22 mouse cellular contexts compared by ENCODE assay signal in the genomic region with DNA sequence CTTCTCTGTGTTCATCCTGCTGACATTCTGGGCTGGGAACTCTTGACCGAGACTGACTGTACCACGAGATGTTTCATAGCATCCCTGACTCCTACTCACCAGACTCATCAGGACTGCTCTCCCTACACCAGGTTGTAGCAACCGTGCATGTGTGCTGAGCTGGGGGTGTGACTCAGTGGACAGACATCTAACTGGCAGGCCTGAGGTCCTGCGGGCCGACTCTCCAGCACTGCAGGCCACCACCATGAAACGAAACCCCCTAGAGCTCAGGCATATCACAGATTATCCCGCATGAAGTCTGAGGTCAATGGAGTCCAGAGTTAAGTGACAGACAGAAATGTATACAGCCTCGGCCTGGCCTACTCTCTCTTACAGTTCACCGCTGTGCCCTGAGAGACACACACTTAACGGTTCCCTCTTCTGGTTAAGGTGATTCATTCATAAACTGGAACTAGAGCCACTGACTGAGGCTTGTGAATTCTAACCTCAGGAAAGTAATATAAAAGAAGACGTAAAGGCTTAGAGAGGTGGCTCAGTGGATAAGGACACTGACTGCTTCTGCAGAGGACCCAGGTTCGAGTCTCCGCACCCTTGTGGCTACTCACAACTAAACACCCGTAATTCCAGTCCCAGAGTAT. TPM values are rescaled to one million over a fixed set of nuclear protein-coding genes. Genes with fewer than 3 reads are reported as not detected.
DNase-seq lines count a peak whose midpoint lies in the region; ATAC-seq and TF ChIP-seq lines count a peak whose summit lies in the region.
"Had no signal": no experiment of that assay in that cellular context is flagged by ENCODE, and none has a peak within 500 bp of the region (broad histone marks: within the 10 kb centered on the region; RNA-seq: fewer than 3 reads in every experiment).

No protein-coding gene starts in this region.

- H3K4me3 ChIP-seq in heart, adult 2 months = no peak overlapping the region
- H3K4me3 ChIP-seq in lung, embryonic 16.5 days (ENCODE audit: low read length) = no peak overlapping the region
- no peak overlapping the region for H3K4me3 ChIP-seq in MEL (ENCODE audit: control insufficient read depth in 1 of 2, insufficient read depth in 1 of 2, low read depth in 2 of 2, low read length in 2 of 2)
- no peak overlapping the region for H3K4me3 ChIP-seq in small intestine, adult 2 months (ENCODE audit: low read depth, low read length)
- H3K4me3 ChIP-seq: embryonic facial prominence, embryonic 12.5 days; heart, embryonic 10.5 days; left cerebral cortex, adult 2 months; limb, embryonic 12.5 days; midbrain, embryonic 10.5 days; neural tube, embryonic 13.5 days had no signal

- no peak for TF ChIP-seq EP300 in heart, adult 2 months (IDR thresholded peaks at IDR 0.05; ENCODE audit: insufficient read depth, low read depth, low read length)
- TF ChIP-seq EP300 in MEL (IDR thresholded peaks at IDR 0.05; ENCODE audit: low read depth in 1 of 2, low read length in 2 of 2) = no peak

- peak overlapping the region; percentile 73 for H3K27ac ChIP-seq in heart, adult 2 months
- H3K27ac ChIP-seq in lung, embryonic 16.5 days (ENCODE audit: low read length) = peak overlapping the region; percentile 71
- no peak overlapping the region for H3K27ac ChIP-seq in MEL (ENCODE audit: control insufficient read depth, low read depth, low read length)
- H3K27ac ChIP-seq in small intestine, adult 2 months (ENCODE audit: insufficient read depth, low read depth, low read length) = peak overlapping the region; percentile 1; the same call in 1 of the 2 replicates
- H3K27ac ChIP-seq: embryonic facial prominence, embryonic 12.5 days; left cerebral cortex, adult 2 months; limb, embryonic 12.5 days; liver, embryonic 14.5 days; midbrain, embryonic 10.5 days; neural tube, embryonic 13.5 days had no signal

- intact Hi-C loops in heart, adult 2 months (cut with DNase I) = no loop called here

- no peaks in the 10 kb centered on the region for H3K9me3 ChIP-seq in lung, embryonic 16.5 days (ENCODE audit: control insufficient read depth, low read length)
- H3K9me3 ChIP-seq in MEL (replicated peaks; ENCODE audit: insufficient read depth, low read length) = no peaks in the 10 kb centered on the region
- H3K9me3 ChIP-seq: embryonic facial prominence, embryonic 12.5 days; heart, embryonic 10.5 days; limb, embryonic 12.5 days; midbrain, embryonic 10.5 days; neural tube, embryonic 13.5 days had no signal

- peaks cover 35% of the 10 kb centered on the region for H3K4me1 ChIP-seq in heart, adult 2 months (ENCODE audit: control insufficient read depth, insufficient read depth, low read length)
- H3K4me1 ChIP-seq in lung, embryonic 16.5 days (replicated peaks; ENCODE audit: control insufficient read depth, insufficient read depth, low read length) = peaks cover 26% of the 10 kb centered on the region
- peaks cover 2 to 15% of the 10 kb centered on the region in 2 experiments; a peak in 3 of 4 replicates for H3K4me1 ChIP-seq in MEL (ENCODE audit: control insufficient read depth in 1 of 2, insufficient read depth in 2 of 2, low read length in 2 of 2)
- peaks cover 18% of the 10 kb centered on the region for H3K4me1 ChIP-seq in small intestine, adult 2 months (ENCODE audit: control insufficient read depth, insufficient read depth, insufficient read length, low read length)

- peaks cover 49% of the 10 kb centered on the region for H3K36me3 ChIP-seq in heart, adult 2 months (ENCODE audit: control insufficient read depth, insufficient read depth, low read length)
- no peaks in the 10 kb centered on the region for H3K36me3 ChIP-seq in lung, embryonic 16.5 days (ENCODE audit: control insufficient read depth, insufficient read depth, low read length)
- H3K36me3 ChIP-seq in MEL (ENCODE audit: control insufficient read depth in 1 of 2, insufficient read depth in 2 of 2, low read length in 2 of 2) = peaks cover 0 to 13% of the 10 kb centered on the region in 2 experiments; a peak in 2 of 4 replicates
- H3K36me3 ChIP-seq in small intestine, adult 2 months (ENCODE audit: control insufficient read depth, insufficient read depth, low read length) = no peaks in the 10 kb centered on the region
- H3K36me3 ChIP-seq: embryonic facial prominence, embryonic 12.5 days; heart, embryonic 10.5 days; limb, embryonic 12.5 days; midbrain, embryonic 10.5 days; neural tube, embryonic 13.5 days had no signal

- TF ChIP-seq CTCF in heart, adult 2 months (IDR thresholded peaks at IDR 0.05) = no peak
- TF ChIP-seq CTCF in MEL (IDR thresholded peaks at IDR 0.05 in 2 of 3, conservative IDR thresholded peaks at IDR 0.05 in 1 of 3; ENCODE audit: control insufficient read depth in 1 of 3, insufficient read depth in 1 of 3, low read depth in 2 of 3, low read length in 3 of 3, poor library complexity in 1 of 3, severe bottlenecking in 1 of 3) = no peak
- no peak for TF ChIP-seq CTCF in small intestine, adult 2 months (IDR thresholded peaks at IDR 0.05; ENCODE audit: extremely low read depth, insufficient read length, insufficient replicate concordance, low read depth, low read length)

- no peaks in the 10 kb centered on the region for H3K79me2 ChIP-seq in heart, adult 2 months (replicated peaks; ENCODE audit: control insufficient read depth, insufficient read depth, low read length)
- no peaks in the 10 kb centered on the region for H3K79me2 ChIP-seq in MEL (ENCODE audit: control insufficient read depth, insufficient read depth, low read length, poor library complexity)

- no peak for TF ChIP-seq POLR2A in heart, adult 2 months (IDR thresholded peaks at IDR 0.05; ENCODE audit: insufficient read depth, low read depth, low read length)
- TF ChIP-seq POLR2A in MEL (IDR thresholded peaks at IDR 0.05; ENCODE audit: control insufficient read depth in 1 of 2, insufficient read depth in 1 of 2, low read depth in 1 of 2, low read length in 2 of 2, poor library complexity in 1 of 2) = no peak
- no peak for TF ChIP-seq POLR2A in small intestine, adult 2 months (IDR thresholded peaks at IDR 0.05; ENCODE audit: low read depth, low read length)

- peak overlapping the region; percentile 0; the same call in 1 of the 2 replicates for H3K9ac ChIP-seq in heart, adult 2 months (ENCODE audit: low read depth, low read length)
- no peak overlapping the region for H3K9ac ChIP-seq in lung, embryonic 16.5 days (ENCODE audit: low read length)
- H3K9ac ChIP-seq in MEL (ENCODE audit: control insufficient read depth, low read depth, low read length, poor library complexity, severe bottlenecking) = no peak overlapping the region
- H3K9ac ChIP-seq: embryonic facial prominence, embryonic 12.5 days; forebrain, postnatal 0 days; limb, embryonic 12.5 days; liver, embryonic 14.5 days; neural tube, embryonic 13.5 days had no signal

- 83% methylated on average over 14 of the region's 14 CpGs for WGBS in heart, adult 2 months
- 75% methylated on average over 14 of the region's 14 CpGs for WGBS in lung, embryonic 16.5 days
- WGBS in small intestine, adult 2 months = 84% methylated on average over 14 of the region's 14 CpGs

- no peak for ATAC-seq in lung, embryonic 16.5 days (ENCODE audit: low read depth)
- ATAC-seq: forebrain, postnatal 0 days had no signal

- no peak overlapping the region for H3K4me2 ChIP-seq in lung, embryonic 16.5 days (ENCODE audit: low read depth, low read length)
- H3K4me2 ChIP-seq: embryonic facial prominence, embryonic 12.5 days; limb, embryonic 12.5 days; neural tube, embryonic 13.5 days had no signal

- no peak for DNase-seq in heart, adult 2 months
- no peak for DNase-seq in heart, adult 8-10 months (ENCODE audit: low spot score)
- DNase-seq in lung, postnatal 25 days (ENCODE audit: low spot score) = no peak
- DNase-seq in MEL (ENCODE audit: low read depth, low spot score) (no peak), adipocyte (ENCODE audit: low spot score) (no peak)
- DNase-seq in layer of hippocampus, postnatal 25 days (ENCODE audit: extremely low spot score in 1 of 2, low spot score in 1 of 2) = no peak
- DNase-seq: adrenal gland, postnatal 14 days; cerebellum, adult 8-10 months; forebrain, postnatal 0 days; gastrocnemius, postnatal 14 days; heart, postnatal 14 days; lung, postnatal 14 days; right cerebral cortex, postnatal 25 days had no signal

- no peak for TF ChIP-seq RAD21 in MEL (IDR thresholded peaks at IDR 0.05; ENCODE audit: low read depth, low read length)

- H3K27me3 ChIP-seq in heart, adult 2 months (ENCODE audit: control insufficient read depth, insufficient read depth, low read length) = no peaks in the 10 kb centered on the region
- H3K27me3 ChIP-seq in lung, embryonic 16.5 days (ENCODE audit: control insufficient read depth, insufficient read depth, low read depth, low read length) = no peaks in the 10 kb centered on the region
- no peaks in the 10 kb centered on the region for H3K27me3 ChIP-seq in MEL (ENCODE audit: control insufficient read depth in 1 of 2, insufficient read depth in 2 of 2, low read length in 2 of 2)
- no peaks in the 10 kb centered on the region for H3K27me3 ChIP-seq in small intestine, adult 2 months (ENCODE audit: control insufficient read depth, insufficient read depth, low read length)
- H3K27me3 ChIP-seq: embryonic facial prominence, embryonic 12.5 days; limb, embryonic 12.5 days; neural tube, embryonic 13.5 days had no signal

TF ChIP-seq in MEL, 35 proteins besides CTCF, POLR2A, EP300 and RAD21:
- no peak for TF ChIP-seq E2F4 (IDR thresholded peaks at IDR 0.05; ENCODE audit: borderline replicate concordance, low read depth, low read length)
- TF ChIP-seq MEF2A (IDR thresholded peaks at IDR 0.05; ENCODE audit: extremely low read depth, insufficient replicate concordance, low read depth, low read length, poor library complexity, severe bottlenecking) = no peak
- TF ChIP-seq ZC3H11A (IDR thresholded peaks at IDR 0.05; ENCODE audit: low read depth, low read length) = no peak
- TF ChIP-seq TAL1 (IDR thresholded peaks at IDR 0.05; ENCODE audit: low read length) = no peak
- TF ChIP-seq TBP (IDR thresholded peaks at IDR 0.05; ENCODE audit: low read depth, low read length) = 0 out of 2 replicates have a peak, but pooled peaks have one; percentile 42
- no peak for TF ChIP-seq POLR2AphosphoS5 (IDR thresholded peaks at IDR 0.05; ENCODE audit: borderline replicate concordance, low read depth, low read length)

RNA-seq across cellular contexts. Expression of a gene that starts 53.4 kb away (rescaled TPM):
- 10 to 100 TPM; 42.5 to 46.8 TPM for total RNA-seq in heart, adult 2 months (2021)
- 17.2 and 27.1 TPM in 2 replicates for polyA plus RNA-seq in heart, adult 2 months (2012; rRNA removed)
- total RNA-seq in heart, adult 8-10 months (2022) = 10 to 100 TPM; 37.9 to 56.9 (median 45.0) TPM
- polyA plus RNA-seq in lung, embryonic 16.5 days (2015; fragmentation: Nextera tagmentation; extraction: Ambion mirVana) = 10.4 and 11.5 TPM in 2 replicates
- 21.9 and 24.8 TPM in 2 replicates for total RNA-seq in MEL (2012; rRNA removed)
- polyA plus RNA-seq in MEL (2012; ENCODE audit: insufficient read depth in 1 of 2, insufficient read length in 2 of 2, low read depth in 1 of 2, low replicate concordance in 2 of 2, missing spikeins in 1 of 2) = 10 to 100 TPM in 1 of 2 experiments, not detected in 1; 13.7 TPM
- 7.9 and 9.7 TPM in 2 replicates for polyA plus RNA-seq in small intestine, adult 2 months (2012; rRNA removed)
- total RNA-seq in layer of hippocampus, postnatal 25 days (2021) = 100 to 1,000 TPM; 129 to 144 TPM
